Mouse (Mus musculus): ENCODE measurements around the gene Zfp362.

DNA sequence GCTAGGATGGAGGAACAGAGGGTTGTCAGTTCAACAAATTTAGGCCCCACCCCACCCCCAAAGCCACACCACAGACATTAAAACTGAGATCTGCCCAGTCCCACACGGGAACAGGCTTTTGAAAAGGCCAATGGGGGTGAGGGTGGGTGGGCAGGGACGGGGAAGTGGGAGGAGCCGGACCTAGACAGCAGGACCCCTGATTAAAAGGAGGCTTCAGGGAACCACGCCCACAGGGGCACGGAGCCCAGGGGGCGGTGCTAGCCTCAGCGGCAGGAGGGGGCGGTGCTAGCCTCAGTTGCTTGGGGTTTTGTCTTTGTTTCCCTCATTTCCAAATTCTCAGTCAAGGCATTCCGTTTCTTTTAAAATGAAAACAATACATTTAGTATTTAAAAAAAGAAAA lies 10.2 kb downstream of the Zfp362 start:
- TF ChIP-seq CTCF (IDR thresholded peaks at IDR 0.05; ENCODE audit: control insufficient read depth, insufficient read depth, insufficient read length) (no peak), MAX (IDR thresholded peaks at IDR 0.05) (no peak), USF1 (IDR thresholded peaks at IDR 0.05; ENCODE audit: low read depth) (no peak), MYOD1 (IDR thresholded peaks at IDR 0.05; ENCODE audit: control insufficient read depth, insufficient read length, low read depth) (no peak)

Data from C2C12 (cell line).